Mouse (Mus musculus) small intestine, adult 2 months (tissue): Measurements from ENCODE around the gene Hand2. TPM values are rescaled to one million over a fixed set of nuclear protein-coding genes. Genes with fewer than 3 reads are reported as not detected.

Experiments
- H3K27ac ChIP-seq: fragments of 200-500 bp; 2 replicates; pipeline ENCODE4 v1.5.1; 2012; ENCODE audit warnings: low read depth, low read length, control low read depth, inconsistent platforms; ENCODE audit not compliant: insufficient read depth
- H3K27me3 ChIP-seq: fragments of 200-500 bp; 2 replicates; pipeline ENCODE4 v1.6.1; 2012; ENCODE audit warnings: mild to moderate bottlenecking, moderate library complexity, low read length, inconsistent platforms; ENCODE audit not compliant: control insufficient read depth, insufficient read depth
- H3K36me3 ChIP-seq: fragments of 200-500 bp; 2 replicates; pipeline ENCODE4 v1.6.1; 2012; ENCODE audit warnings: mild to moderate bottlenecking, low read length, control low read depth, inconsistent platforms; ENCODE audit not compliant: control insufficient read depth, insufficient read depth
- H3K4me1 ChIP-seq: fragments of 200-500 bp; 2 replicates; pipeline ENCODE4 v1.6.1; 2012; ENCODE audit warnings: low read length, inconsistent platforms, mixed read lengths; ENCODE audit not compliant: control insufficient read depth, insufficient read depth, insufficient read length
- H3K4me3 ChIP-seq: fragments of 200-500 bp; 2 replicates; pipeline ENCODE4 v1.5.1; 2012; ENCODE audit warnings: low read depth, mild to moderate bottlenecking, control low read depth, inconsistent platforms, low read length, moderate library complexity
- CTCF ChIP-seq: fragments of 200-500 bp; IDR thresholded peaks from 2 replicates; pipeline ENCODE4 v1.5.1; 2012; ENCODE audit warnings: low read depth, mild to moderate bottlenecking, control low read depth, inconsistent platforms, low read length, moderate library complexity, mixed read lengths; ENCODE audit not compliant: insufficient replicate concordance, insufficient read length; ENCODE audit errors: extremely low read depth
- POLR2A ChIP-seq: fragments of 200-500 bp; IDR thresholded peaks from 2 replicates; pipeline ENCODE4 v1.6.1; 2012; ENCODE audit warnings: low read depth, mild to moderate bottlenecking, control low read depth, inconsistent platforms, low read length, moderate library complexity
- WGBS: fragments of 180-500 bp; shearing (Covaris S2); methylation state at CpG from one replicate; pipeline ENCODE4 v1.1.7; 2018; 5-methylcytosine and 5-hydroxymethylcytosine counted together
- polyA plus RNA-seq: library from polyadenylated mRNA; depleted of rRNA; stranded (reverse); fragments of >200 nt; gene quantifications from 2 replicates; pipeline ENCODE4 v1.2.3, GENCODE M21; 2012; rRNA removed

Gene Hand2
- polyA plus RNA-seq, 1 experiment = 6.5 TPM

GRCm38 (mm10) chr8:57356529-57357325, 35.9 kb downstream of the Hand2 start:
- peaks cover 3% of the 10 kb centered on the region; the same call in 1 of the 2 replicates for H3K27me3 ChIP-seq
- 39% methylated on average over 9 of the region's 9 CpGs for WGBS
- no peaks in the 10 kb centered on the region; the same call in 1 of the 2 replicates for H3K4me1 ChIP-seq
- no peaks in the 10 kb centered on the region for H3K36me3 ChIP-seq
- TF ChIP-seq POLR2A (no peak), CTCF (no peak)
- no peak overlapping the region for H3K27ac ChIP-seq
- no peak overlapping the region for H3K4me3 ChIP-seq

DNA sequence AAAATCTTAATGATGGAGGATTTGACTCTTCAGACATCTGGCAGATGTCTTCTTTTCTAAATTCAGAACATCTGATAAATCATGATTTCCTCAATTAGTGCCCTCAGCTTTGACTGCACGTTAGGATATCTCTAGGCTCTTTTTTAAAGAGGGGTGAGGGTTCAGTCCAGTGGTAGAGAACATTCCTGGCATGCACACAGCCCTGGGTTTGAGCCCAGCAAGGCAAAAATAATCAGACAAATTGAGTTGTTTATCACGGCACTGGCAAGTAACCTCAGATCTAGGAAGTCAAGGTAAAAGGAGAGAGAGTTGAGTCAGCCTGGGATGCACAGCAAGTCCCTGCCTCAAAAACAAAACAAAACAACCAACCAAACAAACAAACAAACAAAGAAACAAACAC, 39.7 kb downstream of the Hand2 start:
- WGBS = 32% methylated on average over 2 of the region's 2 CpGs
- no peak overlapping the region for H3K4me3 ChIP-seq
- TF ChIP-seq POLR2A = no peak
- TF ChIP-seq CTCF = no peak
- H3K36me3 ChIP-seq = no peaks in the 10 kb centered on the region
- H3K27ac ChIP-seq = no peak overlapping the region
- H3K27me3 ChIP-seq = no peaks in the 10 kb centered on the region
- H3K4me1 ChIP-seq = no peaks in the 10 kb centered on the region

GRCm38 (mm10) chr8:57361003-57361805, 40.4 kb downstream of the Hand2 start:
- Histone ChIP-seq H3K4me3 (no peak overlapping the region), H3K27me3 (no peaks in the 10 kb centered on the region), H3K36me3 (no peaks in the 10 kb centered on the region), H3K27ac (no peak overlapping the region), H3K4me1 (no peaks in the 10 kb centered on the region)
- WGBS = 57% methylated on average over 8 of the region's 8 CpGs
- no peak for TF ChIP-seq POLR2A

GRCm38 (mm10) chr8:57362881-57363280, 42.1 kb downstream of the Hand2 start:
- no peak for TF ChIP-seq CTCF
- TF ChIP-seq POLR2A = no peak
- H3K4me3 ChIP-seq = no peak overlapping the region
- H3K36me3 ChIP-seq = no peaks in the 10 kb centered on the region
- no peaks in the 10 kb centered on the region for H3K27me3 ChIP-seq
- H3K4me1 ChIP-seq = no peaks in the 10 kb centered on the region
- H3K27ac ChIP-seq = no peak overlapping the region
- 44% methylated on average over 2 of the region's 2 CpGs for WGBS

DNA sequence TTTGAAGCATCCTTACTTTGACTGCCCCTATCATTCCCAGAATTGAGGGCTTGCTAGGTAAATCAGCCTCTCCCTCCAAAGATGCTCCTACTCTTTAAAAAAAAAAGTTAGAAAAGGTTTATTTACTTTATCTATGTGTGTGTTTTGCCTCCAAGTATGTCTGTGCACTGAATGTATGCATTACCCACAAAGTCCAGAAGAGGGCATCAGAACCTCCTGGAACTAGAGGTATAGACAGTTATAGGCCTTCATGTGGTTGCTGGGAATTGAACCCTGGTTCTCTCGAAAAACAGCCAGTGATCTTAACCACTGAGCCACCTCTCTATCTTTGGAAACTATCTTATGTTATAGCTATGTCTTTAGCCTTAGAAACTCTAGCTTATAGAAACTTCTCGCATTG, 53.3 kb downstream of the Hand2 start:
- Histone ChIP-seq H3K4me3 (no peak overlapping the region), H3K4me1 (no peaks in the 10 kb centered on the region), H3K36me3 (no peaks in the 10 kb centered on the region), H3K27ac (no peak overlapping the region), H3K27me3 (no peaks in the 10 kb centered on the region)
- TF ChIP-seq POLR2A (no peak), CTCF (no peak)
- 89% methylated on average over 2 of the region's 2 CpGs for WGBS

Other genes with a start within 250 kb of the Hand2 start
- gene Scrg1, start 134.9 kb downstream of the Hand2 start, polyA plus RNA-seq = not detected in 2 replicates
- gene Sap30, start 166.9 kb downstream of the Hand2 start, polyA plus RNA-seq = 12.2 and 17.9 TPM in 2 replicates
- 3.7 and 7.9 TPM in 2 replicates for gene Hmgb2, start 190.9 kb downstream of the Hand2 start, polyA plus RNA-seq